Comparison of ENCODE assay signal across 25 mouse cellular contexts in genomic region chr3:85850079-85850478, GRCm38 (mm10). TPM values are rescaled to one million over a fixed set of nuclear protein-coding genes. Genes with fewer than 3 reads are reported as not detected.
DNase-seq lines count a peak whose midpoint lies in the region; ATAC-seq and TF ChIP-seq lines count a peak whose summit lies in the region.
"Had no signal": no experiment of that assay in that cellular context is flagged by ENCODE, and none has a peak within 500 bp of the region (broad histone marks: within the 10 kb centered on the region; RNA-seq: fewer than 3 reads in every experiment).

No protein-coding gene starts in this region.

- H3K36me3 ChIP-seq in liver, postnatal 0 days (replicated peaks; ENCODE audit: insufficient read depth, low read length), result no peaks in the 10 kb centered on the region
- no peaks in the 10 kb centered on the region for H3K36me3 ChIP-seq in liver, embryonic 11.5 days (ENCODE audit: control insufficient read depth, insufficient read depth, low read length)
- no peaks in the 10 kb centered on the region for H3K36me3 ChIP-seq in forebrain, embryonic 11.5 days (ENCODE audit: control insufficient read depth, insufficient read depth, low read length)
- H3K36me3 ChIP-seq: embryonic facial prominence, embryonic 13.5 days; embryonic facial prominence, embryonic 15.5 days; forebrain, embryonic 10.5 days; forebrain, embryonic 15.5 days had no signal

- ATAC-seq in liver, postnatal 0 days, result peak; percentile 47; the same call in 1 of the 2 replicates
- ATAC-seq in liver, embryonic 11.5 days (replicated peaks; ENCODE audit: low FRiP score), result no peak
- peak; percentile 87 for ATAC-seq in megakaryocyte, adult 5-6 weeks (ENCODE audit: poor library complexity, severe bottlenecking)
- no peak for ATAC-seq in forebrain, embryonic 11.5 days (replicated peaks; ENCODE audit: low FRiP score)
- ATAC-seq: forebrain, embryonic 13.5 days; forebrain, embryonic 15.5 days; forebrain, postnatal 0 days had no signal

- 71% methylated on average over 1 of the region's 1 CpGs for WGBS in liver, postnatal 0 days (ENCODE audit: insufficient replicate concordance)
- WGBS in liver, embryonic 11.5 days, result 82% methylated on average over 1 of the region's 1 CpGs
- WGBS in forebrain, embryonic 11.5 days, result 85% methylated on average over 1 of the region's 1 CpGs

- no peak overlapping the region for H3K4me2 ChIP-seq in liver, postnatal 0 days (ENCODE audit: low read depth, low read length)
- H3K4me2 ChIP-seq in liver, embryonic 11.5 days, result no peak overlapping the region
- H3K4me2 ChIP-seq in forebrain, embryonic 11.5 days (ENCODE audit: low read depth, low read length, severe bottlenecking), result no peak overlapping the region
- H3K4me2 ChIP-seq: embryonic facial prominence, embryonic 13.5 days; embryonic facial prominence, embryonic 15.5 days; forebrain, embryonic 13.5 days; forebrain, embryonic 15.5 days had no signal

- H3K4me1 ChIP-seq in liver, postnatal 0 days (ENCODE audit: insufficient read depth), result no peaks in the 10 kb centered on the region
- H3K4me1 ChIP-seq in liver, embryonic 11.5 days (replicated peaks; ENCODE audit: control insufficient read depth, insufficient read depth, low read length), result no peaks in the 10 kb centered on the region
- H3K4me1 ChIP-seq in forebrain, embryonic 11.5 days (replicated peaks; ENCODE audit: control insufficient read depth, insufficient read depth, low read length), result no peaks in the 10 kb centered on the region
- H3K4me1 ChIP-seq: embryonic facial prominence, embryonic 13.5 days; embryonic facial prominence, embryonic 15.5 days had no signal

- H3K9me3 ChIP-seq in liver, postnatal 0 days (ENCODE audit: low read length), result no peaks in the 10 kb centered on the region
- H3K9me3 ChIP-seq in liver, embryonic 11.5 days (ENCODE audit: control insufficient read depth, low read length), result no peaks in the 10 kb centered on the region
- H3K9me3 ChIP-seq in forebrain, embryonic 11.5 days (ENCODE audit: control insufficient read depth, low read length), result no peaks in the 10 kb centered on the region
- H3K9me3 ChIP-seq: embryonic facial prominence, embryonic 13.5 days; embryonic facial prominence, embryonic 15.5 days; forebrain, embryonic 10.5 days; forebrain, embryonic 13.5 days; forebrain, embryonic 15.5 days had no signal

- H3K27me3 ChIP-seq in liver, postnatal 0 days (ENCODE audit: insufficient read depth, low read length), result no peaks in the 10 kb centered on the region
- H3K27me3 ChIP-seq in liver, embryonic 11.5 days (replicated peaks; ENCODE audit: control insufficient read depth, insufficient read depth, low read length), result no peaks in the 10 kb centered on the region
- no peaks in the 10 kb centered on the region for H3K27me3 ChIP-seq in forebrain, embryonic 11.5 days (ENCODE audit: control insufficient read depth, insufficient read depth, low read length)
- H3K27me3 ChIP-seq: embryonic facial prominence, embryonic 13.5 days; embryonic facial prominence, embryonic 15.5 days; forebrain, embryonic 13.5 days; forebrain, embryonic 15.5 days had no signal

- no peak for TF ChIP-seq CTCF in liver, postnatal 0 days (IDR thresholded peaks at IDR 0.05; ENCODE audit: low read depth)

- no peak for TF ChIP-seq EP300 in liver, postnatal 0 days (IDR thresholded peaks at IDR 0.05; ENCODE audit: low read depth)

- H3K27ac ChIP-seq in liver, postnatal 0 days (ENCODE audit: low read depth), result no peak overlapping the region
- H3K27ac ChIP-seq in liver, embryonic 11.5 days (ENCODE audit: low read depth, low read length), result no peak overlapping the region
- H3K27ac ChIP-seq in forebrain, embryonic 11.5 days (ENCODE audit: low read depth, low read length), result no peak overlapping the region
- H3K27ac ChIP-seq: embryonic facial prominence, embryonic 13.5 days; embryonic facial prominence, embryonic 15.5 days; forebrain, embryonic 10.5 days; forebrain, embryonic 13.5 days; forebrain, embryonic 15.5 days had no signal

- H3K4me3 ChIP-seq in liver, postnatal 0 days (ENCODE audit: low read depth, low read length), result no peak overlapping the region
- H3K4me3 ChIP-seq in liver, embryonic 11.5 days (ENCODE audit: low read depth, low read length), result no peak overlapping the region
- no peak overlapping the region for H3K4me3 ChIP-seq in forebrain, embryonic 11.5 days (ENCODE audit: low read depth, low read length)
- H3K4me3 ChIP-seq: embryonic facial prominence, embryonic 13.5 days; embryonic facial prominence, embryonic 15.5 days; erythroblast, embryonic 14.5 days; forebrain, embryonic 10.5 days; forebrain, embryonic 13.5 days; forebrain, embryonic 15.5 days had no signal

- no peak for DNase-seq in liver, postnatal 0 days
- DNase-seq in liver, embryonic 11.5 days (ENCODE audit: low spot score), result no peak
- peak; percentile 62 for DNase-seq in 416B (ENCODE audit: low read depth)
- no peak for DNase-seq in forebrain, embryonic 11.5 days (ENCODE audit: low spot score)
- DNase-seq in right cerebral cortex, postnatal 36 days (ENCODE audit: low spot score in 2 of 2), result no peak
- DNase-seq: adrenal gland, adult 2 months; adrenal gland, postnatal 10 days; adrenal gland, postnatal 25 days; cerebellum, adult 11 months; cerebellum, adult 18-20 months; cerebellum, adult 8-10 months; cerebellum, adult 9-11 months; cerebellum, postnatal 14 days; cerebellum, postnatal 36 days; embryo, embryonic 11 days; forebrain, postnatal 0 days had no signal

- no peak overlapping the region for H3K9ac ChIP-seq in liver, postnatal 0 days (replicated peaks)
- H3K9ac ChIP-seq in liver, embryonic 11.5 days (ENCODE audit: low read depth, low read length), result no peak overlapping the region
- no peak overlapping the region for H3K9ac ChIP-seq in forebrain, embryonic 11.5 days (ENCODE audit: low read length)
- H3K9ac ChIP-seq: embryonic facial prominence, embryonic 13.5 days; embryonic facial prominence, embryonic 15.5 days; forebrain, embryonic 13.5 days; forebrain, embryonic 15.5 days; forebrain, postnatal 0 days had no signal

RNA-seq across cellular contexts. Expression of gene Fam160a1, which starts 33.0 kb away (rescaled TPM):
- polyA plus RNA-seq in liver, postnatal 0 days (2015; fragmentation: Nextera tagmentation; extraction: Ambion mirVana), result 0.26 and 0.31 TPM in 2 replicates
- 0.47 and 0.60 TPM in 2 replicates for polyA plus RNA-seq in liver, embryonic 11.5 days (2014; fragmentation: Nextera tagmentation; extraction: Ambion mirVana)
- not detected in 2 replicates for total RNA-seq in megakaryocyte, adult 5-6 weeks (2015)
- total RNA-seq in megakaryocyte, adult 5-6 weeks (2017), result not detected in 2 replicates
- polyA plus RNA-seq in forebrain, embryonic 11.5 days (2014; fragmentation: Nextera tagmentation; extraction: Ambion mirVana), result 0.64 and 0.67 TPM in 2 replicates
- total RNA-seq: common myeloid progenitor, adult 5-6 weeks; MEL had no signal

RNA-seq across cellular contexts. Expression of gene Glt28d2, which starts 37.2 kb away (rescaled TPM):
- 0.48 and 0.56 TPM in 2 replicates for polyA plus RNA-seq in liver, postnatal 0 days (2015; fragmentation: Nextera tagmentation; extraction: Ambion mirVana)
- polyA plus RNA-seq in liver, embryonic 11.5 days (2014; fragmentation: Nextera tagmentation; extraction: Ambion mirVana), result 0.08 and 0.18 TPM in 2 replicates
- not detected in 2 replicates for total RNA-seq in megakaryocyte, adult 5-6 weeks (2015)
- total RNA-seq in megakaryocyte, adult 5-6 weeks (2017), result not detected in 2 replicates
- polyA plus RNA-seq in forebrain, embryonic 11.5 days (2014; fragmentation: Nextera tagmentation; extraction: Ambion mirVana), result 0.13 and 0.15 TPM in 2 replicates
- total RNA-seq: common myeloid progenitor, adult 5-6 weeks; MEL had no signal

RNA-seq across cellular contexts. Expression of gene Gm37240, which starts 37.2 kb away (rescaled TPM):
- 0.49 and 0.72 TPM in 2 replicates for polyA plus RNA-seq in liver, postnatal 0 days (2015; fragmentation: Nextera tagmentation; extraction: Ambion mirVana)
- polyA plus RNA-seq in liver, embryonic 11.5 days (2014; fragmentation: Nextera tagmentation; extraction: Ambion mirVana), result 0.47 and 1.6 TPM in 2 replicates
- 0.07 TPM in 1 of 2 replicates, not detected in the other for total RNA-seq in megakaryocyte, adult 5-6 weeks (2015)
- 0.04 and 0.15 TPM in 2 replicates for total RNA-seq in megakaryocyte, adult 5-6 weeks (2017)
- polyA plus RNA-seq in forebrain, embryonic 11.5 days (2014; fragmentation: Nextera tagmentation; extraction: Ambion mirVana), result 0.43 and 0.53 TPM in 2 replicates
- total RNA-seq: common myeloid progenitor, adult 5-6 weeks; MEL had no signal
- polyA plus RNA-seq: erythroblast, embryonic 14.5 days had no signal

Comparison
In these comparisons a context has a peak if more than half of its experiments do, and no peak if none do; other contexts are left out.
1. ATAC-seq: peak in liver, postnatal 0 days (single experiment) and megakaryocyte, adult 5-6 weeks (single experiment); none in liver, embryonic 11.5 days (single experiment) and forebrain, embryonic 11.5 days (single experiment).